Mouse (Mus musculus) Patski (cell line): ENCODE measurements at regions not wholly inside any gene's neighbourhood (a gene's known extent, or its start where the extent isn't known, plus 50 kb on each side); places are given as distances from the start of the nearest gene placed in this dataset.

ENCODE experiments used
- ATAC-seq: fragments of 100-300 bp; one replicate; pipeline ENCODE4 v1.8.0; 2021
- CTCF ChIA-PET: fragments of 350-600 bp; sonication (Branson Sonifier 250); formaldehyde crosslinking; loops from one replicate; lab custom pipeline; 2022; ENCODE audit warnings: inconsistent platforms; lab: Charles Lee
- POLR2A ChIA-PET: fragments of 350-600 bp; sonication (Branson Sonifier 250); formaldehyde crosslinking; loops from one replicate; lab custom pipeline; 2022; ENCODE audit warnings: antibody characterized with exemption, inconsistent platforms; lab: Charles Lee
- DNase-seq: peaks from one replicate; pipeline ENCODE4 v3.0.0-alpha.2; 2011; ENCODE audit warnings: low read depth, low spot score
- H3K27me3 ChIP-seq: fragments of 371-371 bp; one replicate; pipeline ENCODE4 v1.5.1; 2021
- CTCF ChIP-seq: fragments of 100-300 bp; IDR thresholded peaks from one replicate; pipeline ENCODE4 v1.5.1; 2021
- in situ Hi-C: fragments of 300-500 bp; cut with MboI; formaldehyde crosslinking; loops from 3 replicates; pipeline ENCODE4 v1.11.1; 2018; ENCODE audit warnings: low pct_unique_long_range_greater_than_20kb, mixed read lengths

DNA sequence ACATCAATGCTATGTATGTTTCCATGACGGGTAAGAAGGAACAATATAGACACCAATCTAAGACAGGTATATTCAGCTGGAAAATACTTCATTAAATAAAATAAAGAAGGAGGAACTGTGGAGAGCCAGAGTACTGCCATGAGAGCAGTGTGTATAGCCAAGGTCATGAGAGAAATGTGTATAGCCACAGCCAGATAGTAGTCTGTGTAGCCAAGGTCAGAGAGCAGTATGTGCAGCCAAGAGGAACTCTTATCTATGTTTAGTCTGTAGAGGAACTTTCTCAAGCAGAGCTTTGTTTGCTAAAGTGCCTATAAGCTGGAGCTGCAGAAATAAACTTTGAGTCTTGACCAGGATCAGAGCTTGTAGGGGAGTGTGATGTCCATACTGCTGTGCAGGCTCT lies 75.4 kb downstream of the Rgs18 start:
- in situ Hi-C loops, result loop anchor here (25.0 kb wide), 1 partner anchor 262 kb away; no protein-coding TSS in a partner anchor
- ChIA-PET CTCF (no interaction called here), POLR2A (no interaction called here)
- no peak for TF ChIP-seq CTCF
- ATAC-seq (no peak), DNase-seq (no peak)
- H3K27me3 ChIP-seq, result no peaks in the 10 kb centered on the region

DNA sequence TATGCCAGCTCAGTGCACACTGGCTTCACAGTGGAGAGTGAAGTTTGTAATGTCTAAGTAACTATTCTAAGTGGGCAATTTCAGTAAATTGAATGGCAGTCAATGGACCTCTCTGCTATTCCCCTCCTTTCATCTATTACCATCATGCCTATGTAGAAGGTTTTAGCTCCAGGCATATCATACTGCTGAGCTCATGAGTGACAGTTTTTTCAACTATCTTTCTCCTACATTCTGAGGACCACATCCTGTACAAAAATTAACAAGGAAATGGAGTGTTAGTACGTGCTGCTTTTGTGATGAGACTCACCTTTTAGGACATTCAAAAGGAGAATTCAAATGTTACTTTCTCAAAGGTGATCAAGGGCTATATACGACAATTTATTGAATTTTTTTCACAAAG lies 80.0 kb downstream of the Rgs18 start:
- DNase-seq (no peak), ATAC-seq (no peak)
- no peak for TF ChIP-seq CTCF
- ChIA-PET POLR2A (no interaction called here), CTCF (no interaction called here)
- in situ Hi-C loops, result no loop called here
- no peaks in the 10 kb centered on the region for H3K27me3 ChIP-seq

DNA sequence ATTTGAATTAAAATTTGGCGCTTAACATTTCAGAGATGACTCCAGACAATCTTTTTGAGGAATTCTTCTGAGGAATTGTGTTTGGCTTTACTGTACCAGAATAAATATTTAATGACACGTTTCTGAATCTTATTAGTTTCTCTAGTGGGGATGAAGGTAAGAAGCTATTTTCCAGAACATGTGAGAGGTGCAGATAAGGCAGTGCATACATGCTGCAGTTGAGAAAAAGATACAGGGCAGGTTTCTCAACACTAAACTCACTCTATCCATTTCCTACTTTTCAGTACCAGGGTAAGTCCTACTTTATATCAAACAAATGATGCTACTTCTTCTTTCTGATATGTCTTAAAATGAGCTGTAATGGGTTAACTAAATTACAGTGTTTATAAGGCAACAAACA lies 84.9 kb downstream of the Rgs18 start:
- CTCF ChIA-PET, result no interaction called here
- no peak for TF ChIP-seq CTCF
- POLR2A ChIA-PET, result no interaction called here
- no peak for DNase-seq
- no peak for ATAC-seq
- in situ Hi-C loops, result no loop called here
- H3K27me3 ChIP-seq, result no peaks in the 10 kb centered on the region

DNA sequence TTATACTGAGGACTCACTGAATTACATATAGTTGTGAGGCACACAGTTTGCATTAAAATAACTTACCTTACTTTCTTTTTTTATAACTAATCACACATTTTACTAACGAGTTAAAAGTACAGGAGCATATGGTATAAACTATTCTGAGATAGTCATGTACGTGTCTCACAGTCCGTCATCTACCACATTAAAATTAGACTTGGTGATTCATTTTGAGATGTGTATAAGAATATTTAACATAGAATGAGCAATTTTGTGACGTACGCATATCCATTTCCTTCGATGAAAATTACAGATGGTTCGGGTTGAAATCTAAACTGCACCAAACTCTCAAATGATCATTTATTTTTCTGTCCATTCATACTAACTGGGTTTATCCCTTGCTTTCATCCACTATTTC lies 93.1 kb downstream of the Rgs18 start:
- no peak for TF ChIP-seq CTCF
- CTCF ChIA-PET, result no interaction called here

DNA sequence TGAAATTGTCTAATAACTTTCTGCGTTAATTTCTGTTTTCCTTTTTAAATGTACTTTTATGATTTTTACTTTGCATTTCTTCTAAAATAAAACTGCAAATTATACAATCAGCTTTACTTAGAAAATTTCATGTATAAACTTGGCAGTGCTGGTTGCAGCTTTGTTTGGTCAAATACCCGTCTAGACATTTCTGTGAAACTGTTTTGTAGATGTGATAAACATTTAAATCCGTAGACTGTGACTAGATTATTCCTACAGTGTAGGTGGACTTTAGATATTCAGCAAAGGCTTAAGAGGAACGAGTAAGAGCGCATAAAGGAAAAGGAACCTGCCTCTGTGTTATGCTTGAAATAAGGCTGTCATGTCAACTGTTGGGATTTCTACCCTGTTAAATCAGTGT lies 100.0 kb upstream of the Rgs21 start:
- ChIA-PET POLR2A (no interaction called here), CTCF (no interaction called here)
- in situ Hi-C loops, result no loop called here
- no peak for TF ChIP-seq CTCF
- no peaks in the 10 kb centered on the region for H3K27me3 ChIP-seq
- no peak for DNase-seq
- ATAC-seq, result no peak

More for the DNA sequence above, 93.1 kb downstream of the Rgs18 start:
- ATAC-seq (no peak), DNase-seq (no peak)
- in situ Hi-C loops, result no loop called here
- POLR2A ChIA-PET, result no interaction called here
- H3K27me3 ChIP-seq, result no peaks in the 10 kb centered on the region

DNA sequence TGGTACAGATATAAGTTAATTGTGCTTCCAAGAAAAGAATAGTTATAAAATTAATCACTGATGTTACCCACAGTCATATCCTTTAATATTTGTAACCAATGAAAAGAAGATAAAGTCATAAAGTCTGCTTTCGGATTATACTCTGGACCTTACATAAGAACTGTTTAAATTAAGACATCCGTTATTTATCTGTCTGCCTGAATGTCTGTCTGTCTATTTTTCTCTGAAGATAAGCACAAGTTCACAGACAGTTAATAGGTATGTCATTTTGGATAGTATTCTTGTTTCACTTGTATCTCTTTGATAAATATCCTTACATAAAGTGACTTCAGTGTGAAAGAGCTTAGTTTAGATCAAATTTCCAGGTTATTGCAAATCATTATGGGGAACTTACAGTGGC lies 88.8 kb upstream of the Rgs21 start:
- in situ Hi-C loops, result no loop called here
- ChIA-PET CTCF (no interaction called here), POLR2A (no interaction called here)
- peaks cover 3% of the 10 kb centered on the region for H3K27me3 ChIP-seq
- no peak for TF ChIP-seq CTCF
- DNase-seq (no peak), ATAC-seq (no peak)

DNA sequence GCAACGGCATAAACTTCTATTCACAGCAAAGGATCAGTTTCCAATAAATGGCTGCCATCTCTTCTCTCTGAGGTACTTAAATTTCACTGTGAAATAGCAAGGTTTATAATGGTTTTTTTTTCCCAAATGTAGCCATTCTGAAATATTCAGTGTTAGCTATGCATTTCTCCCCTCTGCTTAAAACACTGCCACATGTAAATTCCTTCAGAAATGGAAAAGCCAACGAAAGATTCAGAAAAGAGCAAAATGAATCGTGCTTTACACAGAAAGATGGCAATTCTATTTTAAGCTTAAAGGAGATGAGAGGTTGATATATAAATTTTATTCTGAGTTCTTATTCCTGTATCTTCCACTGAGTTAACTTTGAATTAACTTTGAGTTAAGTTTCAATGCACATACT lies 59.0 kb upstream of the Rgs21 start:
- TF ChIP-seq CTCF, result no peak
- ATAC-seq (no peak), DNase-seq (no peak)
- POLR2A ChIA-PET, result interaction anchor here (0.6 kb wide), 1 partner anchor 58 kb away, joined by 3 read pairs; no protein-coding TSS in a partner anchor
- H3K27me3 ChIP-seq, result no peaks in the 10 kb centered on the region
- in situ Hi-C loops, result no loop called here
- CTCF ChIA-PET, result no interaction called here
